Mouse (Mus musculus): ENCODE data around the gene Phf20. TPM values are rescaled to one million over a fixed set of nuclear protein-coding genes. Genes with fewer than 3 reads are reported as not detected.

The Phf20 gene
- total RNA-seq, 1 experiment = 44.1 TPM

DNA sequence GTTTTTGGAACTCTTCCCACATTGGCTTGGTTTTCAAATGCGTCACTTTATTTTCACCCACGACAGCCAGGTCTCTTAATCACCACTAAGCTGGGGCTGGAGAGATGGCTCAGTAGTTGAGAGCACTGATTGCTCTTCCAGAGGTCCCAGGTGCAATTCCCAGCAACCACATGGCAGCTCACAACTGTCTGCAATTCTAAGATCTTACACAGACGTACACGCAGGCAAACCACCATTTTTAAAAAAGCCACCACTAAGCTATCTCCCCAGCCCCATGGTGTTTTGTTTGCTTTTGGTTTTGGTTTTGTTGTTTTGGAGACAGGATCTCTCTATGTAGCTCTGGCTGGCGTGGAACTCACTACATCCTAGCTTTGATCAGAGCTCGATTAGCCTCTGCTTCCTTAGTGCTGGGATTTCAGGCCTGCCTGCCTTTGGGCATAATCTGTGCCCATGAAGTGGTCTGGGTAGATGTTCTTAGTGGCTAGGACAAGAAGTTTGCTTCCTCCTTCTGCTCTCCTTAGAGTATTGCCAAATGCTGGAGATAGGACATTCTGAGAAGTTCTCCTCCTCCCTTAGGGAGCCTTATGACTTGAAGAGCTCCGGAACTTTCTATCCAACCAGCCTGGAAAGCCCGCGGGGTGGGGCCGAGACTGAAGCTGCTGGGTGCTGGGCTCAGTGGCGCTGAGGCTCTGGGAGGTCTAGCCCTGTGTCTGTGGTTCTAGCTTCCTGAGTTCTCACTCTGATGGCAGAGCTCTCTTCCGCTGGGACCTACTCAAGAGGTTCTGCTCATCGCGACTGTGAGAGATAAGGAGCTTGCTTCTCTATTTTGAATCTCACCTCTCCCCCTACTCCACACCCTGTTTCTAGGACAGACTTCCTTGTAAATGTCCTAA is 6.0 kb upstream of the Phf20 start:
- no peaks in the 10 kb centered on the region for H3K36me3 ChIP-seq (ENCODE audit: control insufficient read depth, insufficient read depth, low read length, poor library complexity, severe bottlenecking)
- no peak overlapping the region for H3K4me3 ChIP-seq (ENCODE audit: insufficient read depth in 1 of 2, low read depth in 1 of 2, low read length in 2 of 2, poor library complexity in 1 of 2, severe bottlenecking in 1 of 2)
- peaks cover 5 to 6% of the 10 kb centered on the region in 2 experiments; a peak in 2 of 4 replicates for H3K4me1 ChIP-seq (ENCODE audit: control insufficient read depth in 2 of 2, insufficient read depth in 2 of 2, low read length in 2 of 2, poor library complexity in 1 of 2)
- H3K27ac ChIP-seq (ENCODE audit: insufficient read depth, low read depth, low read length, poor library complexity, severe bottlenecking) = no peak overlapping the region
- in situ Hi-C loops (cut with MboI; ENCODE audit: low sequenced_read_pairs in 2 of 2, unreplicated experiment in 2 of 2) = no loop called here
- H3K9ac ChIP-seq (ENCODE audit: insufficient read depth, low read depth, low read length, poor library complexity, severe bottlenecking) = no peak overlapping the region
- no peak for DNase-seq (ENCODE audit: low read depth, low spot score)
- no peaks in the 10 kb centered on the region for H3K9me3 ChIP-seq (ENCODE audit: control insufficient read depth, insufficient read depth, low read depth, low read length)
- TF ChIP-seq HCFC1 (IDR thresholded peaks at IDR 0.05; ENCODE audit: borderline replicate concordance, insufficient read depth, low read length) = no peak
- no peak for TF ChIP-seq ZC3H11A (IDR thresholded peaks at IDR 0.05; ENCODE audit: borderline replicate concordance, low read depth, low read length)
- TF ChIP-seq MAFK (IDR thresholded peaks at IDR 0.05; ENCODE audit: insufficient read depth, low read depth, low read length) = no peak
- TF ChIP-seq CHD2 (IDR thresholded peaks at IDR 0.05; ENCODE audit: low read depth, low read length) = no peak
- TF ChIP-seq ZNF384 (IDR thresholded peaks at IDR 0.05; ENCODE audit: low read depth, low read length) = no peak

DNA sequence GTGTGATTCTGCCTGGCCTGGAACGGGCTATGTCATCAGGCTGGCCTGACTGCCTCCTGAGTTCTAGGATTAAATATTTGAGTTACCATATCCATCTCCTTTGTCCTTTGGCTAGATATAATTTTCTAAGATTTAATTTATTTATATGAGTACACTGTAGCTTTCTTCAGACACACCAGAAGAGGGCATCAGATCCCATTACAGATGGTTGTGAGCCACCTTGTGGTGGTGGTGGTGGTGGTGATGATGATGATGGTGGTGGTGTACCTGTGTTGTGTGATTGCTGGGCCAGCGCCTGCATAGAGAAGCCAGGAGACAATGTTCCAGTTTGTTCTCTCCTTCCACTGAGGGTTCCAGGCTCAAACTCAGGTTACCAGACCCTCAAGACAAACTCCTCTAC is 4.7 kb upstream of the Phf20 start:
- Histone ChIP-seq H3K4me3 (ENCODE audit: insufficient read depth in 1 of 2, low read depth in 1 of 2, low read length in 2 of 2, poor library complexity in 1 of 2, severe bottlenecking in 1 of 2) (no peak overlapping the region), H3K27ac (ENCODE audit: insufficient read depth, low read depth, low read length, poor library complexity, severe bottlenecking) (no peak overlapping the region), H3K9ac (ENCODE audit: insufficient read depth, low read depth, low read length, poor library complexity, severe bottlenecking) (no peak overlapping the region), H3K9me3 (ENCODE audit: control insufficient read depth, insufficient read depth, low read depth, low read length) (no peaks in the 10 kb centered on the region), H3K4me1 (ENCODE audit: control insufficient read depth in 2 of 2, insufficient read depth in 2 of 2, low read length in 2 of 2, poor library complexity in 1 of 2) (peaks cover 5 to 6% of the 10 kb centered on the region in 2 experiments; a peak in 2 of 4 replicates), H3K36me3 (ENCODE audit: control insufficient read depth, insufficient read depth, low read length, poor library complexity, severe bottlenecking) (no peaks in the 10 kb centered on the region)
- DNase-seq (ENCODE audit: low read depth, low spot score) = no peak
- TF ChIP-seq MAFK (IDR thresholded peaks at IDR 0.05; ENCODE audit: insufficient read depth, low read depth, low read length) (no peak), CHD2 (IDR thresholded peaks at IDR 0.05; ENCODE audit: low read depth, low read length) (no peak), ZNF384 (IDR thresholded peaks at IDR 0.05; ENCODE audit: low read depth, low read length) (no peak), ZC3H11A (IDR thresholded peaks at IDR 0.05; ENCODE audit: borderline replicate concordance, low read depth, low read length) (no peak), HCFC1 (IDR thresholded peaks at IDR 0.05; ENCODE audit: borderline replicate concordance, insufficient read depth, low read length) (no peak)
- in situ Hi-C loops (cut with MboI; ENCODE audit: low sequenced_read_pairs in 2 of 2, unreplicated experiment in 2 of 2) = no loop called here

- in situ Hi-C loops (cut with MboI; ENCODE audit: low sequenced_read_pairs in 2 of 2, unreplicated experiment in 2 of 2) = no loop called here
- H3K36me3 ChIP-seq (ENCODE audit: control insufficient read depth, insufficient read depth, low read length, poor library complexity, severe bottlenecking) = no peaks in the 10 kb centered on the region
- no peak overlapping the region for H3K4me3 ChIP-seq (ENCODE audit: insufficient read depth in 1 of 2, low read depth in 1 of 2, low read length in 2 of 2, poor library complexity in 1 of 2, severe bottlenecking in 1 of 2)
- H3K9me3 ChIP-seq (ENCODE audit: control insufficient read depth, insufficient read depth, low read depth, low read length) = no peaks in the 10 kb centered on the region
- TF ChIP-seq ZC3H11A (IDR thresholded peaks at IDR 0.05; ENCODE audit: borderline replicate concordance, low read depth, low read length) = no peak
- no peak overlapping the region for H3K27ac ChIP-seq (ENCODE audit: insufficient read depth, low read depth, low read length, poor library complexity, severe bottlenecking)
- peaks cover 5 to 6% of the 10 kb centered on the region in 2 experiments; a peak in 2 of 4 replicates for H3K4me1 ChIP-seq (ENCODE audit: control insufficient read depth in 2 of 2, insufficient read depth in 2 of 2, low read length in 2 of 2, poor library complexity in 1 of 2)
- no peak for DNase-seq (ENCODE audit: low read depth, low spot score)
- H3K9ac ChIP-seq (ENCODE audit: insufficient read depth, low read depth, low read length, poor library complexity, severe bottlenecking) = no peak overlapping the region
Measured at GRCm38 (mm10) chr2:156192068-156192467, 4.2 kb upstream of the Phf20 start.

- Histone ChIP-seq H3K4me1 (ENCODE audit: control insufficient read depth in 2 of 2, insufficient read depth in 2 of 2, low read length in 2 of 2, poor library complexity in 1 of 2) (peaks cover 5 to 6% of the 10 kb centered on the region in 2 experiments; a peak in 2 of 4 replicates), H3K27ac (ENCODE audit: insufficient read depth, low read depth, low read length, poor library complexity, severe bottlenecking) (no peak overlapping the region), H3K36me3 (ENCODE audit: control insufficient read depth, insufficient read depth, low read length, poor library complexity, severe bottlenecking) (no peaks in the 10 kb centered on the region), H3K4me3 (ENCODE audit: insufficient read depth in 1 of 2, low read depth in 1 of 2, low read length in 2 of 2, poor library complexity in 1 of 2, severe bottlenecking in 1 of 2) (no peak overlapping the region), H3K9me3 (ENCODE audit: control insufficient read depth, insufficient read depth, low read depth, low read length) (no peaks in the 10 kb centered on the region), H3K9ac (ENCODE audit: insufficient read depth, low read depth, low read length, poor library complexity, severe bottlenecking) (no peak overlapping the region)
- no peak for TF ChIP-seq CHD2 (IDR thresholded peaks at IDR 0.05; ENCODE audit: low read depth, low read length)
- in situ Hi-C loops (cut with MboI; ENCODE audit: low sequenced_read_pairs in 2 of 2, unreplicated experiment in 2 of 2) = no loop called here
- no peak for DNase-seq (ENCODE audit: low read depth, low spot score)
Measured at GRCm38 (mm10) chr2:156193066-156193862, 3.0 kb upstream of the Phf20 start.

Data from ES-E14 (cell line).